Mouse (Mus musculus) heart, adult 2 months (tissue): ENCODE results near the gene Tspyl4. TPM values are rescaled to one million over a fixed set of nuclear protein-coding genes. Genes with fewer than 3 reads are reported as not detected.

Source experiments
- DNase-seq, 2 experiments: peaks; one replicate each; pipeline ENCODE4 v3.0.0; 2021
- H3K27ac ChIP-seq: fragments of 200-600 bp; 2 replicates; pipeline ENCODE4 v1.8.1; 2022
- H3K27me3 ChIP-seq: fragments of 200-500 bp; 2 replicates; pipeline ENCODE4 v1.6.1; 2012; ENCODE audit warnings: mild to moderate bottlenecking, low read length, inconsistent platforms, mixed read lengths; ENCODE audit not compliant: control insufficient read depth, insufficient read depth
- H3K36me3 ChIP-seq: fragments of 200-500 bp; 2 replicates; pipeline ENCODE4 v1.6.1; 2012; ENCODE audit warnings: low read length, inconsistent platforms; ENCODE audit not compliant: control insufficient read depth, insufficient read depth
- H3K4me1 ChIP-seq: fragments of 200-500 bp; 2 replicates; pipeline ENCODE4 v1.6.1; 2011; ENCODE audit warnings: low read length; ENCODE audit not compliant: control insufficient read depth, insufficient read depth
- H3K4me3 ChIP-seq: fragments of 200-600 bp; 2 replicates; pipeline ENCODE4 v1.8.1; 2022
- H3K79me2 ChIP-seq: fragments of 200-500 bp; replicated peaks from 2 replicates; pipeline ENCODE4 v1.6.1; 2012; ENCODE audit warnings: mild to moderate bottlenecking, inconsistent platforms, low read length, moderate library complexity, mixed read lengths; ENCODE audit not compliant: control insufficient read depth, insufficient read depth
- H3K9ac ChIP-seq: fragments of 200-500 bp; 2 replicates; pipeline ENCODE4 v1.6.1; 2012; ENCODE audit warnings: low read depth, mild to moderate bottlenecking, control low read depth, inconsistent platforms, low read length, mixed read lengths
- CTCF ChIP-seq: fragments of 200-600 bp; IDR thresholded peaks from 2 replicates; pipeline ENCODE4 v1.8.1; 2022; ENCODE audit warnings: antibody characterized with exemption, mild to moderate bottlenecking, moderate library complexity
- EP300 ChIP-seq: fragments of 200-500 bp; IDR thresholded peaks from 2 replicates; pipeline ENCODE4 v1.6.1; 2011; ENCODE audit warnings: low read depth, low read length, control low read depth; ENCODE audit not compliant: insufficient read depth
- POLR2A ChIP-seq: fragments of 200-500 bp; IDR thresholded peaks from 2 replicates; pipeline ENCODE4 v1.6.1; 2011; ENCODE audit warnings: mild to moderate bottlenecking, low read depth, low read length, control low read depth; ENCODE audit not compliant: insufficient read depth
- WGBS: fragments of 180-500 bp; shearing (Covaris S2); methylation state at CpG from one replicate; pipeline ENCODE4 v1.1.7; 2018; 5-methylcytosine and 5-hydroxymethylcytosine counted together
- intact Hi-C: fragments of 180-260 bp; cut with DNase I; formaldehyde crosslinking; loops from one replicate; pipeline ENCODE4 v1.15.1; 2025
- polyA plus RNA-seq: library from polyadenylated mRNA; depleted of rRNA; stranded (reverse); fragments of >200 nt; gene quantifications from 2 replicates; pipeline ENCODE4 v1.2.3, GENCODE M21; 2012
- total RNA-seq, 2 experiments: library from RNA; stranded (reverse); gene quantifications; 2 replicates each; pipeline ENCODE4 v1.2.3; 2021

The Tspyl4 gene
- total and polyA plus RNA-seq, 3 experiments = 8.4 to 18.0 (median 12.4) TPM

- intact Hi-C loops = loop anchor here (1.0 kb wide), 1 partner anchor 15 kb away; the partner anchor contains the start of gene Tspyl1
- no peaks in the 10 kb centered on the region for H3K79me2 ChIP-seq
- no peaks in the 10 kb centered on the region for H3K27me3 ChIP-seq
- peak overlapping the region; percentile 86 for H3K4me3 ChIP-seq
- peak overlapping the region; percentile 62 for H3K9ac ChIP-seq
- peak overlapping the region; percentile 79 for H3K27ac ChIP-seq
- DNase-seq = no peak
- H3K36me3 ChIP-seq = no peaks in the 10 kb centered on the region; the same call in 1 of the 2 replicates
- no peak for TF ChIP-seq EP300
- no peak for TF ChIP-seq POLR2A
- TF ChIP-seq CTCF = no peak
- H3K4me1 ChIP-seq = peaks cover 2% of the 10 kb centered on the region; the same call in 1 of the 2 replicates
- WGBS = 7% methylated on average over 13 of the region's 13 CpGs
Measured at GRCm38 (mm10) chr10:34296911-34297298, 337 bp upstream of the Tspyl4 start.

DNA sequence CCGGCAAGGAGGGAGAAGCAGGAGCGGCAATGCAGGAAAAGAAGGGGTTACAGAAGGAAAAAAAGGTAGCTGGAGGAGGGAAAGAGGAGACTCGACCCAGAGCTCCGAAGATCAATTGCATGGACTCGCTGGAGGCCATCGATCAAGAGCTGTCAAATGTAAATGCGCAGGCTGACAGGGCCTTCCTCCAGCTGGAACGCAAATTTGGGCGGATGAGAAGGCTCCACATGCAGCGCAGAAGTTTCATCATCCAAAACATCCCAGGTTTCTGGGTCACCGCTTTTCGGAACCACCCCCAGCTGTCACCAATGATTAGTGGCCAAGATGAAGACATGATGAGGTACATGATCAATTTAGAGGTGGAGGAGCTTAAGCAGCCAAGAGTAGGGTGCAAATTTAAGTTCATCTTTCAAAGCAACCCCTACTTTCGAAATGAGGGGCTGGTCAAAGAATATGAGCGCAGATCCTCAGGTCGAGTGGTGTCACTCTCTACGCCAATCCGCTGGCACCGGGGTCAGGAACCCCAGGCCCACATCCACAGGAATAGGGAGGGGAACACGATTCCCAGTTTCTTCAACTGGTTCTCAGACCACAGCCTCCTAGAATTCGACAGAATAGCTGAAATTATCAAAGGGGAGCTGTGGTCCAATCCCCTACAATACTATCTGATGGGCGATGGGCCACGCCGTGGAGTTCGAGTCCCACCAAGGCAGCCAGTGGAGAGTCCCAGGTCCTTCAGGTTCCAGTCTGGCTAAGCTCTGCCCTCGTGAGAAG, 925 bp downstream of the Tspyl4 start:
- Histone ChIP-seq H3K27ac (peak overlapping the region; percentile 79), H3K27me3 (no peaks in the 10 kb centered on the region), H3K4me1 (peaks cover 2% of the 10 kb centered on the region; the same call in 1 of the 2 replicates), H3K79me2 (no peaks in the 10 kb centered on the region), H3K9ac (peak overlapping the region; percentile 67), H3K36me3 (peaks cover 3% of the 10 kb centered on the region), H3K4me3 (peak overlapping the region; percentile 86)
- intact Hi-C loops = loop anchor here (1.0 kb wide), 1 partner anchor 16 kb away; the partner anchor contains the start of gene Tspyl1
- DNase-seq = peak; percentile 24 to 49
- TF ChIP-seq CTCF (no peak), POLR2A (no peak), EP300 (no peak)
- 46% methylated on average over 25 of the region's 25 CpGs for WGBS

DNA sequence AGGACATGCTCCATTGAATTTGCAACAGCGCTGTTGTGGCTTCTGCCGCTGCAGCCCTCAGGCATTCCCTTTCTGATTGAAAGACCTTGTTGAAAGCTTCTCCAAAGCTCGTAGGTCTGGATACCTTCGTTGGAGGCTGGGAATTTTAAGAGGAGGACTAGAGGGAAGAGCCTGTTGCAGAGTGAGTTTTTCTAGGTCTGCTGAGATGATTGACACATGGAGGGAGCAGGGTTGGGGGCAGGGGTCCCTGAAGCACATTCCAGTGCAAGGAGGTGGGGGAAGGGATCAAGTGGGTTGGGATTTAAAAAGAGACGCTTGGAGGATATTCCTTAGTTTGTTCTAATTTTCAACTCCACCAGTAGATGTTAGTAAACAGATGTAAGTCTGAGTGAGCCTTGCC, 3.1 kb downstream of the Tspyl4 start:
- H3K79me2 ChIP-seq = no peaks in the 10 kb centered on the region
- no peak overlapping the region for H3K4me3 ChIP-seq
- no peak overlapping the region for H3K9ac ChIP-seq
- WGBS = 52% methylated on average over 5 of the region's 5 CpGs
- intact Hi-C loops = no loop called here
- DNase-seq = no peak
- peaks cover 2% of the 10 kb centered on the region; the same call in 1 of the 2 replicates for H3K4me1 ChIP-seq
- H3K36me3 ChIP-seq = peaks cover 3% of the 10 kb centered on the region
- H3K27ac ChIP-seq = no peak overlapping the region
- no peaks in the 10 kb centered on the region for H3K27me3 ChIP-seq
- TF ChIP-seq POLR2A = no peak
- TF ChIP-seq EP300 = no peak
- TF ChIP-seq CTCF = no peak

DNA sequence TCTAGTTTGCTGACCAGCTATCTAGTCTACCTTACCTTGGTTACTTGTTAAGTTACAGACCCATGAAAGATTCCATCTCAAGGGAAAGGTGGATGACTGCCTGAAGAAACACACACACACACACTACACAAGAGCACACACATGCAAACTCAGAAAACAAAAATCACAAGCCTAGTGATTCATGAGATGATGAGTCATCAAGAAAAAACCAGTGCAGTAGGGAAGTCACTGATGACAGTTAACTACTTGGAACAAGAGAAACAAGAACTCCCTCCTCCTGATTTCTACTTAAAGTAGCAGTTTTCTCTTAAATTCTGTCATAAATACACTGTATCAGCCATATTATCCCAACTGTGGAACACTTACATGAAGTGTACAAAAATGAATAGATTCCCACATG, 9.8 kb downstream of the Tspyl4 start:
- Histone ChIP-seq H3K36me3 (peaks cover 5% of the 10 kb centered on the region), H3K27ac (no peak overlapping the region), H3K4me1 (no peaks in the 10 kb centered on the region), H3K79me2 (no peaks in the 10 kb centered on the region), H3K27me3 (no peaks in the 10 kb centered on the region), H3K9ac (no peak overlapping the region), H3K4me3 (no peak overlapping the region)
- DNase-seq = no peak
- intact Hi-C loops = no loop called here
- TF ChIP-seq EP300 = no peak
- TF ChIP-seq CTCF = no peak
- TF ChIP-seq POLR2A = no peak

GRCm38 (mm10) chr10:34309915-34310685, 12.9 kb downstream of the Tspyl4 start:
- DNase-seq = no peak
- Histone ChIP-seq H3K4me1 (no peaks in the 10 kb centered on the region), H3K9ac (no peak overlapping the region), H3K27me3 (no peaks in the 10 kb centered on the region), H3K27ac (no peak overlapping the region), H3K79me2 (no peaks in the 10 kb centered on the region), H3K4me3 (no peak overlapping the region), H3K36me3 (peaks cover 2% of the 10 kb centered on the region)
- TF ChIP-seq CTCF = no peak
- no peak for TF ChIP-seq EP300
- TF ChIP-seq POLR2A = no peak
- 58% methylated on average over 9 of the region's 9 CpGs for WGBS
- intact Hi-C loops = no loop called here

- no peak for DNase-seq
- no peaks in the 10 kb centered on the region for H3K79me2 ChIP-seq
- no peak overlapping the region for H3K4me3 ChIP-seq
- no peak overlapping the region for H3K27ac ChIP-seq
- no peaks in the 10 kb centered on the region for H3K27me3 ChIP-seq
- H3K4me1 ChIP-seq = no peaks in the 10 kb centered on the region
- intact Hi-C loops = no loop called here
- 82% methylated on average over 3 of the region's 3 CpGs for WGBS
- TF ChIP-seq EP300 = no peak
- 0 out of 2 replicates have a peak, but pooled peaks have one; percentile 16 for TF ChIP-seq CTCF
- H3K9ac ChIP-seq = no peak overlapping the region
- peaks cover 2% of the 10 kb centered on the region for H3K36me3 ChIP-seq
Measured at GRCm38 (mm10) chr10:34312536-34312935, 15.3 kb downstream of the Tspyl4 start.
